Mouse (Mus musculus) cerebellum, adult 18-20 months (tissue): Measurements from ENCODE around the gene Nav2.

ENCODE experiments used
- DNase-seq, 2 experiments: peaks; one replicate each; pipeline ENCODE4 v3.0.0; 2021

Gene Nav2

GRCm38 (mm10) chr7:49499598-49499997 is 591.1 kb downstream of the Nav2 start:
- no peak for DNase-seq

- peak in 1 of 2 experiments; percentile 26 for DNase-seq
Observed at GRCm38 (mm10) chr7:49500916-49501315, 592.4 kb downstream of the Nav2 start.

GRCm38 (mm10) chr7:49503419-49503818 is 594.9 kb downstream of the Nav2 start:
- no peak for DNase-seq

DNA sequence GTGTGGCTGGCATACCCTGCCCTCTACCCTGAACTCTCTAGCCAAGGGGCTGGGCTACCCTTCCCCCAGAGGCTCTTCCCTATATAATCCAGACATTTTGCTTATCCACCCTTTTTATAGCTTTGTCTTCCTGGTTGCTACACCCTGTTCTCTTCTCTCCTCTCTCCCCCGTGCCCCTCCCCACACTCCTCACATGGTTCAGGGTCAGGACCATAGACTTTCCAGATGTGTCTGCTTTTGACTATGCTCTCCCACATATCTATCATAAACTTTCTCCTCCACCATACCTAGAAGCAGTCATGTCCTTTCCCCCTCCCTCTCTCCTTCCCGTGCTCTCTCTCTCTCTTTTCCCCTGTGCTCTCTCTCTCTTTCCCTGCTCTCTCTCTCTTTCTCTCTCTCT is 595.4 kb downstream of the Nav2 start:
- no peak for DNase-seq

- DNase-seq, result no peak
Observed at GRCm38 (mm10) chr7:49504297-49504696, 595.8 kb downstream of the Nav2 start.

DNA sequence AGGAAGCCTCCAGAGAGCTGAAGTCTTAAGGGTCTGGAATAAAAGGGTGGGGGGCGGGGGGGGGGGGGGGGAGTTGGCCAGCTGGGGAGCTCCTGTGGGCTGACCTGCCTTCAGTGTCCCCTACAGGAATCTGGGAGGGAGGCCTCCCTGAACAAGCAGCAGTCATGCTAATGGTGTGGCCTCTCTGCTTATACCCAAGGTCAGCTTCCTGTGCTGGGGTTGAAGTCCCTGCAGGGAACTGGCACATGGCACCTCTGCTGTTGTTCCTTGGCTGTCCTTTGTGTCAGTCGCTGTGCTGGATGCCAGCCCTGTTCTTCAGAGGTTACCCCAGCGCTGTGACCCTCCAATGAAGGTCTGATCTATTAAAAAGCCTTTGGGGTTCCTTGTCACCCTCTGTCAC is 596.5 kb downstream of the Nav2 start:
- DNase-seq, result no peak

GRCm38 (mm10) chr7:49506085-49506820 is 597.7 kb downstream of the Nav2 start:
- no peak for DNase-seq

DNA sequence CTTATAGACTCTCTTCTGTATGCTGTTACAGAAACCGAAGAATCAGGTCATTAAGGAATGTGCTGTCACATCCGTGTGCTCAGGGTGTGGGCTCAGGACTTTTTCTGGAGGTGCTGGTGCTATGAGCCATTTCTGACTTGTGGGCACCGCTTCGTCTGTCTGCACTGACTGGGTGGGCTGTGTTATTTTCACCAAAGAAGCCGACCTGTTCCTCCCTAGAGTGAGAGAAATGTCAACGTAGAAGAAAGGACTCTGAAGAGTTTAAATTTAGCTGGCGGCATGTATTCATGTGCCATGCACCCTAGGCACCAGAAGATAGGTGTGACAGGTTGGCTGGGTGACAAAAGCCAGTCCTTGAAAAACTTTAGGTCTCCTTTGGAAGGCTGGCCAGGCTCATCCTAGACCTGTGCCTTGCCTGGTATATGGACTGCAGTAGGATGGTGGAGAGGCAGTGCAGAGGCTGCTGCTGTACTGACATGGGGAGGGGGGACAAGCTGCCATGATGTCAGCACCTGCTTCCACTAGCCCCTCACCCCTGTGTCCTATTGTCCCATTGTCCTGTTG is 599.5 kb downstream of the Nav2 start:
- no peak for DNase-seq

- no peak for DNase-seq
Observed at GRCm38 (mm10) chr7:49511820-49512453, 603.4 kb downstream of the Nav2 start.

- no peak for DNase-seq
Observed at GRCm38 (mm10) chr7:49513763-49514437, 605.4 kb downstream of the Nav2 start.

DNA sequence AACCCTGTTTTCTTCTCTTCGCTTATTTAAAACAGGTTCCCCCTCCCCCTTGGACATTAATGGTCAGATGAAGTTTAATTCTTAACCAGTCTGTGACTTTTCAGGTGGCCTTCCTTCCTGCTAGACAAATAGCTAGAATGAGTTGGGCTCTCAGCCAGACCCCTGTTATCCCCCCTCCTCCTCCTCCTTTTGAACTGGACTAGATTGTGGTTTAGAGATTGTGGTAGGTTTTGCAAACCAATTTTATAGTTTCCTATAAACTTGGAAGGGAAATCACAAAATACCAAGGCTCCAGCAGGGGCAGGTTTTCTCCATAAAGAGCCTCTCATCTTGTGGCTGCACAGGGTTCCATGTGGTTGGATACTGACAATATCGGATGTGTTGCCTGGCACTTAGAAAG is 606.5 kb downstream of the Nav2 start:
- no peak for DNase-seq

DNA sequence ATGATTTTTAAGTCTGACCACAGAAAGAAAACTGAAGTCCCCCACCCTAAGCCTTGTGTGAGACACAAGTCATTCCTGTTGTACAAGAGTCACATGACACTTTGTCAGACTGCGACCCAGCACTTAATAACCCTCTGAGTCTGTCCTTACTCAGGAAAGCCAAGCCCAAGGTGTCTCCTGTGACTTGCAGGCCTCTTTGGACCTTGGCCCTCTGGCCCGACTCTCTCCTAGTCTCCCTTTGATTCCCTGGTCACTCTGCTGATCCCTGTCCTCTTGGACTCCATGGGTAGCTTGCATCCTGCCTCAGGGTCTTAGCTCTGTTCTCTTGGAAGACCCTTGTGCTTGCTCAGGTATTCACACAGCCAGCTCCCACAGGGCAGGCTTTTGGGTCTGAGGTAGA is 612.0 kb downstream of the Nav2 start:
- DNase-seq, result no peak

DNA sequence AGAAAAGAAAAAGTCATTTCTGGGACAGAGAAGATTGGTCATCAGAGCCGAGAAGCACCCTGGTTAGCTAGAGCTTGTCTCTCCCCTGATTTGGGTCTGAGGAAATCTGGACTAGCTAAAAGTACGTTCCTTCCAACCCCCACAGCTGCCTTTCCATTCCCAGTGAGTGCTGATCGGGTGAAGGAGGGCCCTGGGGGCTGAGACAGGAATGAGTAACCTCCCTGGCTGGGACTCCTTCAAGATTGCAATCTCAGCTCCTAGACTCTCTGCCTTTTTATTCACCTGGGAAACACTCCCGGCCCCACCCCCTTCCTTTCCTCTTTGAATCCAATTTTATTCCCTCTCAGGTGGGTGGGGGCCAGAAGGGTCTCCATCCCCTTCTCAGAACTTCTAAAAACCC is 612.8 kb downstream of the Nav2 start:
- no peak for DNase-seq

GRCm38 (mm10) chr7:49521976-49522375 is 613.5 kb downstream of the Nav2 start:
- no peak for DNase-seq

DNA sequence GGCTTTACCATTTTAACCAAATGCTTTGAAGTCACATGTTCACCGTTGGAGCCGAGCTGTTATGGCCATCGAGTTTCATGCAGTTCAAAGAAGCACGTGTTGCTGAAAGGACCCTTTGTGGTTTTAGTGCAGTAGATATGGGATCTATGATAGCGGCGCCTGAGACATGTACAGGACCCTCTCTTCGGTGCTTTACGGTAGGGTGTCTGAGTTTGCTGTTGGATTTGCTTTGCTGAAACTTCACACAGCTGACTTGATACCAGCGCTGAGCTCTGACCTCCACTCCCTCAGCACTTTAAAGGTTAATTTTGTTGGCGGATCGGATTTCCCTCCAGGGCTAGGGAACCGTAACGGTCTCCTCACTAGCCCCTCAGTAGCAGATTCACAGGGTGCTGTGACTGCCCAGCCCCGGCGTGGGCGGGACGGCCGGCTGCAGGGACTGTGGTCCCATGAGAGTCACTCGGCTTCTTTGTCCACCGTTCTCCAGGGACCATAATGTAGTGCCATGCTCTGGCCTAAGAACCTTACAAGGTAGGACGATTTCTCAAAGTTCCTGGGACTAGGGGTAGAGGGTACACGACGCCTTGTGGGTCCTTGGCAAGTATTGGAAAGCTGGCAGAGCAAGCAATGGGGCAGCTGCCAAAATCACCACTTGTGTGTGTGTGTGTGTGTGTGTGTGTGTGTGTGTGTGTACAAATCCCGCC is 614.0 kb downstream of the Nav2 start:
- no peak for DNase-seq

- no peak for DNase-seq
Observed at GRCm38 (mm10) chr7:49523115-49523445, 614.6 kb downstream of the Nav2 start.

GRCm38 (mm10) chr7:49523729-49524128 is 615.2 kb downstream of the Nav2 start:
- DNase-seq, result peak in 1 of 2 experiments; percentile 25

- DNase-seq, result no peak
Observed at GRCm38 (mm10) chr7:49525348-49526100, 617.0 kb downstream of the Nav2 start.

DNA sequence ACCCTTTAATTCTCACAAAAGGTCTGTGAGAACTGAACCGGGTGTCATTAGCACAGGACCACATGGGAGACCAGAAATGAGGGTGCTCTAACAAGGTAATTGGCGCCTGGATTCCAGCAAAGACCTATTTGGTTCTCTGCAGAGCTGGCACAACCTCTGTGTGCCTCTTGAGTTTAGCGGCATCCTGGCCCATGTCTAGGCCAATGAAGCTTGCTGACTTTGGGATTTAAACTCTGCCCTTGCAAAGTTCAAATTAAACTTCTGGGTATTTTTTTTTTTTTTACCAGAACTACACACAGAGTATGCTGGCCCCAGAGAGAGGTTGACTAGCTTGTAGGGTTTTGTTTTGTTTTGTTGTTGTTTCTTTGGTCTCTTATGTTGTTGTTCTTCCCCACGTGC is 617.6 kb downstream of the Nav2 start:
- DNase-seq, result no peak

DNA sequence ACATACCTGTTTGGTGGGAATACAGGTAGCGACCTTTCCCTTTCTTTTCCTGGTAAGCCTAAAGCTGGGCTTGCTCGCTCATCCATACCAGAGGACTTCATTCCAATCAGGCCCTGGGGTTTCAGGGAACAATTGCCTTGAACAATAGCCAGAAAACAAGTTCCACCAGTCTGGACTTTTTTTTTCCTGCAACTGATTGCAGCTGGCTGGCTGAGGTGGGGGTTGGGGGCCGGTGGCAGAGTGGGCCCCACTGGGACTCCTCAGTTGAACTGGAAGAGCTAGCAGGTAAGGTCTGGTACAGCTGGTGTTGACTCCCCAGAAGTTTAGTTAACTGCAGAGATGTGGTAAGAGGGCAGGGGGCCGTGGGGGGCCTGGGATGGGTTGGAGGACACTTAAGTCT is 619.0 kb downstream of the Nav2 start:
- DNase-seq, result no peak

- no peak for DNase-seq
Observed at GRCm38 (mm10) chr7:49527925-49528324, 619.4 kb downstream of the Nav2 start.

- peak; percentile 29 to 30 for DNase-seq
Observed at GRCm38 (mm10) chr7:49529498-49529897, 621.0 kb downstream of the Nav2 start.

DNA sequence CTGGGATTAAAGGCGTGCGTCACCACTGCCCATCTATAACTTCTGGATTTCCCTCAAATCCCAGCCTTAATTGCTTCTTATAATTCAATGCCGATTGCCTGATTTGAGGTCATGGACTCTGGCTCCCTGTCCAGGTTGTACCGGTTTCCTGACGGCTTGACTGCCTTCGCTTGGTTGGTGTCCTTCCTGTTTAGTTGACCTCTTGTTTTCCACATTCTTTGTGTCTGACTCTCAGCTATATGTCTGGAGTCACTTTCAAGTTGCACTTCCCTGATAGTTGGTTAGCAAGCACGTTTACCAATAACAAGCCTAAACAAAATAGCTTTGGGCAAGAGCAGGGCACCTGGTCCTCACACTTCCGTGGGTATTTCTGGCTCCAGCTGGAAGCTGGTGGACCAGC is 625.1 kb downstream of the Nav2 start:
- no peak for DNase-seq
